ENCODE assay signal across 8 mouse cellular contexts in the genomic region with DNA sequence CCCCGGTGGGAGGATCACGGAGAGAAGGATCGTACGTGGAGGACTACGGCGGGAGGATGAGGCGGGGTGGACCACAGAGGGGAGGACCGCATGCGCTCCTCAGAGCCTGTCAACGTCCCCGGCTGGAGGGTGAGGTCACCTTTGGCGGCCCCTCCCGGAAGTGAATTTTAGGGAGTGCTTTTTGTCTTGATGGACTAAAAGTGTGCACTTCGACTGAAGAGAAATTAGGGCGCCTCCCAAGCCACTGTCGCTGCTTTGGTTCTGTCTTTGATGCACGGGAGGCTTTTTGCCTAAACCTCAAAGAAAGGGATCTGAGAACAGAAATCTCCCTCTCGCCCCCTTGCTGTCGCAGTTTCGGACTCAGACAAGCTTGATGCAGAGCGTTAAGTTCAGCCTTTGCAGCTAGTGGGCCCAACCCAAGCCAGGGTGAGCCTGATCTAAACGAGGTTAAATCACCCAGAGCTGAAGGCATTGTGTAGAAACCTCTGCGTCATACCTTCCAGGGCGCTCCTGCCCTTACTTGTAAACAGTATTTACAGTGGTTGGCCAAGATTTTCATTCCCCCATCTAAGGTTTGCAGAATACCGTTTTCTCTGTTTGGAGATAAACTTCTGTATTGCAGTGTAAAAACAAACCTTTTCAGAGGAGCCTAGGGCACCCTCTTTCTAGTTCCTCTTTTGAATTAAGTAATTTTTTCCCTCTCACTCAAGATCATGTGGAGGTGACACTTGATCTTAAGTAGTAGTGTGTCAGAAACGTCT. TPM values are rescaled to one million over a fixed set of nuclear protein-coding genes. Genes with fewer than 3 reads are reported as not detected.
DNase-seq lines count a peak whose midpoint lies in the region; ATAC-seq and TF ChIP-seq lines count a peak whose summit lies in the region.

No protein-coding gene starts in this region.

- H3K4me1 ChIP-seq in brown adipose tissue, adult 24 weeks (ENCODE audit: control insufficient read depth, insufficient read depth, insufficient read length, low read length) = peaks cover 14% of the 10 kb centered on the region
- peaks cover 30% of the 10 kb centered on the region for H3K4me1 ChIP-seq in forebrain, embryonic 15.5 days
- peaks cover 25% of the 10 kb centered on the region for H3K4me1 ChIP-seq in hindbrain, embryonic 10.5 days (replicated peaks)
- peaks cover 14% of the 10 kb centered on the region for H3K4me1 ChIP-seq in limb, embryonic 10.5 days
- peaks cover 4% of the 10 kb centered on the region; the same call in 1 of the 2 replicates for H3K4me1 ChIP-seq in stomach, embryonic 14.5 days (ENCODE audit: control insufficient read depth, insufficient read depth, low read length)

- 2% methylated on average over 26 of the region's 26 CpGs for WGBS in forebrain, embryonic 15.5 days
- 4% methylated on average over 26 of the region's 26 CpGs for WGBS in hindbrain, embryonic 10.5 days
- 4% methylated on average over 26 of the region's 26 CpGs for WGBS in limb, embryonic 10.5 days
- WGBS in stomach, embryonic 14.5 days = 1% methylated on average over 26 of the region's 26 CpGs

- peak; percentile 60 to 74 for DNase-seq in layer of hippocampus, adult 2 months (ENCODE audit: low spot score in 2 of 2)
- no peak for DNase-seq in layer of hippocampus, adult 9-10 months (ENCODE audit: low spot score)
- no peak for DNase-seq in hindbrain, embryonic 10.5 days (ENCODE audit: low spot score)
- no peak for DNase-seq in limb, embryonic 10.5 days (ENCODE audit: low spot score)

- TF ChIP-seq CTCF in layer of hippocampus, adult 2 months (conservative IDR thresholded peaks at IDR 0.05) = peak; percentile 48

- H3K9ac ChIP-seq in forebrain, embryonic 15.5 days (replicated peaks) = peak overlapping the region; percentile 83
- peak overlapping the region; percentile 60 for H3K9ac ChIP-seq in stomach, embryonic 14.5 days (replicated peaks; ENCODE audit: low read depth, low read length)

- H3K27me3 ChIP-seq in forebrain, embryonic 15.5 days = no peaks in the 10 kb centered on the region
- no peaks in the 10 kb centered on the region for H3K27me3 ChIP-seq in hindbrain, embryonic 10.5 days (ENCODE audit: insufficient read depth, poor library complexity, severe bottlenecking)
- H3K27me3 ChIP-seq in limb, embryonic 10.5 days (ENCODE audit: low read depth, poor library complexity, severe bottlenecking) = no peaks in the 10 kb centered on the region
- H3K27me3 ChIP-seq in stomach, embryonic 14.5 days (ENCODE audit: control insufficient read depth, insufficient read depth, low read length) = no peaks in the 10 kb centered on the region

- H3K4me2 ChIP-seq in forebrain, embryonic 15.5 days (replicated peaks) = peak overlapping the region; percentile 74
- peak overlapping the region; percentile 57 for H3K4me2 ChIP-seq in stomach, embryonic 14.5 days (replicated peaks; ENCODE audit: low read depth, low read length)

- H3K27ac ChIP-seq in layer of hippocampus, adult 2 months = peak overlapping the region; percentile 97
- peak overlapping the region; percentile 97 for H3K27ac ChIP-seq in brown adipose tissue, adult 24 weeks (replicated peaks; ENCODE audit: low read depth, low read length)
- peak overlapping the region; percentile 92 for H3K27ac ChIP-seq in forebrain, embryonic 15.5 days (replicated peaks)
- peak overlapping the region; percentile 90 for H3K27ac ChIP-seq in hindbrain, embryonic 10.5 days
- peak overlapping the region; percentile 84 for H3K27ac ChIP-seq in limb, embryonic 10.5 days
- H3K27ac ChIP-seq in stomach, embryonic 14.5 days (ENCODE audit: low read length) = peak overlapping the region; percentile 83

- no peaks in the 10 kb centered on the region for H3K9me3 ChIP-seq in forebrain, embryonic 15.5 days
- H3K9me3 ChIP-seq in hindbrain, embryonic 10.5 days = no peaks in the 10 kb centered on the region
- H3K9me3 ChIP-seq in limb, embryonic 10.5 days (replicated peaks) = no peaks in the 10 kb centered on the region
- H3K9me3 ChIP-seq in stomach, embryonic 14.5 days (ENCODE audit: control insufficient read depth, low read depth, low read length) = no peaks in the 10 kb centered on the region

- peak; percentile 92 for ATAC-seq in forebrain, embryonic 15.5 days (replicated peaks)
- peak; percentile 81 for ATAC-seq in megakaryocyte progenitor cell, adult 5-6 weeks (replicated peaks; ENCODE audit: poor library complexity)
- ATAC-seq in stomach, embryonic 14.5 days (ENCODE audit: insufficient number of reproducible peaks, insufficient read depth, low FRiP score, low read depth) = peak; percentile 82; the same call in 1 of the 2 replicates

- 0 out of 2 replicates have a peak, but pooled peaks cover 3% of the 10 kb centered on the region for H3K36me3 ChIP-seq in forebrain, embryonic 15.5 days
- 0 out of 2 replicates have a peak, but pooled peaks cover 5% of the 10 kb centered on the region for H3K36me3 ChIP-seq in hindbrain, embryonic 10.5 days
- H3K36me3 ChIP-seq in limb, embryonic 10.5 days = peaks cover 5% of the 10 kb centered on the region; the same call in 1 of the 2 replicates
- H3K36me3 ChIP-seq in stomach, embryonic 14.5 days (ENCODE audit: control insufficient read depth, insufficient read depth, low read length) = no peaks in the 10 kb centered on the region

- peak overlapping the region; percentile 89 for H3K4me3 ChIP-seq in layer of hippocampus, adult 2 months
- H3K4me3 ChIP-seq in brown adipose tissue, adult 24 weeks (ENCODE audit: insufficient read depth, low read depth, low read length) = peak overlapping the region; percentile 93
- peak overlapping the region; percentile 95 for H3K4me3 ChIP-seq in forebrain, embryonic 15.5 days
- H3K4me3 ChIP-seq in hindbrain, embryonic 10.5 days = peak overlapping the region; percentile 86
- peak overlapping the region; percentile 87 for H3K4me3 ChIP-seq in limb, embryonic 10.5 days
- peak overlapping the region; percentile 81 for H3K4me3 ChIP-seq in stomach, embryonic 14.5 days (ENCODE audit: low read depth, low read length)

RNA-seq across cellular contexts. Expression of a gene that starts 13.8 kb away (rescaled TPM):
- 10 to 100 TPM; 47.0 to 56.7 TPM for total RNA-seq in layer of hippocampus, adult 2 months (2021)
- polyA plus RNA-seq in brown adipose tissue, adult 24 weeks (2012; ENCODE audit: insufficient read depth, insufficient read length, missing spikeins) = 314 and 348 TPM in 2 replicates
- 140 TPM in 2 replicates for polyA plus RNA-seq in forebrain, embryonic 15.5 days (2015; fragmentation: Nextera tagmentation; extraction: Ambion mirVana)
- polyA plus RNA-seq in hindbrain, embryonic 10.5 days (2016; fragmentation: Nextera tagmentation; extraction: Ambion mirVana) = 140 and 149 TPM in 2 replicates
- polyA plus RNA-seq in limb, embryonic 10.5 days (2016; fragmentation: Nextera tagmentation; extraction: Ambion mirVana) = 104 and 107 TPM in 2 replicates
- 233 and 245 TPM in 2 replicates for total RNA-seq in megakaryocyte progenitor cell, adult 5-6 weeks (2015)
- total RNA-seq in megakaryocyte progenitor cell, adult 5-6 weeks (2017) = 309 and 383 TPM in 2 replicates
- 179 and 183 TPM in 2 replicates for polyA plus RNA-seq in stomach, embryonic 14.5 days (2014; fragmentation: Nextera tagmentation; extraction: Ambion mirVana)

RNA-seq across cellular contexts. Expression of a gene that starts 38.7 kb away (rescaled TPM):
- total RNA-seq in layer of hippocampus, adult 2 months (2021) = 100 to 1,000 TPM; 127 to 134 TPM
- polyA plus RNA-seq in brown adipose tissue, adult 24 weeks (2012; ENCODE audit: insufficient read depth, insufficient read length, missing spikeins) = 16.0 and 26.6 TPM in 2 replicates
- polyA plus RNA-seq in forebrain, embryonic 15.5 days (2015; fragmentation: Nextera tagmentation; extraction: Ambion mirVana) = 14.9 and 16.8 TPM in 2 replicates
- polyA plus RNA-seq in hindbrain, embryonic 10.5 days (2016; fragmentation: Nextera tagmentation; extraction: Ambion mirVana) = 3.4 and 4.6 TPM in 2 replicates
- 1.7 and 2.9 TPM in 2 replicates for polyA plus RNA-seq in limb, embryonic 10.5 days (2016; fragmentation: Nextera tagmentation; extraction: Ambion mirVana)
- 7.0 and 13.5 TPM in 2 replicates for total RNA-seq in megakaryocyte progenitor cell, adult 5-6 weeks (2015)
- 11.1 and 18.0 TPM in 2 replicates for total RNA-seq in megakaryocyte progenitor cell, adult 5-6 weeks (2017)
- polyA plus RNA-seq in stomach, embryonic 14.5 days (2014; fragmentation: Nextera tagmentation; extraction: Ambion mirVana) = 9.0 and 11.7 TPM in 2 replicates

Comparison
In these comparisons a context has a peak if more than half of its experiments do, and no peak if none do; other contexts are left out.
1. DNase-seq: peak in layer of hippocampus, adult 2 months (2 of 2); none in layer of hippocampus, adult 9-10 months (single experiment), hindbrain, embryonic 10.5 days (single experiment) and limb, embryonic 10.5 days (single experiment).
2. Peak in every context shown above with its lines, with median percentiles within 50 percentile points of each other: H3K27ac ChIP-seq, H3K4me3 ChIP-seq and ATAC-seq.